Mouse (Mus musculus) testis, adult 2 months (tissue): ENCODE data around the gene Plppr4.

Experiments
- CTCF ChIP-seq: fragments of 200-500 bp; IDR thresholded peaks from 2 replicates; pipeline ENCODE4 v1.5.1; 2012; ENCODE audit warnings: low read depth, mild to moderate bottlenecking, inconsistent platforms, low read length, moderate library complexity; ENCODE audit not compliant: control insufficient read depth, insufficient read depth, insufficient replicate concordance
- POLR2A ChIP-seq: fragments of 200-500 bp; IDR thresholded peaks from 2 replicates; pipeline ENCODE4 v1.6.1; 2012; ENCODE audit warnings: low read depth, mild to moderate bottlenecking, inconsistent platforms, low read length, moderate library complexity; ENCODE audit not compliant: control insufficient read depth

- TF ChIP-seq CTCF: no peak
- TF ChIP-seq POLR2A: no peak
These were observed 34.1 kb downstream of the Plppr4 start for GRCm38 (mm10) chr3:117326551-117326950.
